Mouse (Mus musculus) mature B cell (primary cell): ENCODE results near the gene Rspry1.

Experiments used
- in situ Hi-C: fragments of 300-500 bp; cut with MboI; formaldehyde crosslinking; loops from 2 replicates; pipeline ENCODE4 v1.14.3; 2019

Rspry1 gene

DNA sequence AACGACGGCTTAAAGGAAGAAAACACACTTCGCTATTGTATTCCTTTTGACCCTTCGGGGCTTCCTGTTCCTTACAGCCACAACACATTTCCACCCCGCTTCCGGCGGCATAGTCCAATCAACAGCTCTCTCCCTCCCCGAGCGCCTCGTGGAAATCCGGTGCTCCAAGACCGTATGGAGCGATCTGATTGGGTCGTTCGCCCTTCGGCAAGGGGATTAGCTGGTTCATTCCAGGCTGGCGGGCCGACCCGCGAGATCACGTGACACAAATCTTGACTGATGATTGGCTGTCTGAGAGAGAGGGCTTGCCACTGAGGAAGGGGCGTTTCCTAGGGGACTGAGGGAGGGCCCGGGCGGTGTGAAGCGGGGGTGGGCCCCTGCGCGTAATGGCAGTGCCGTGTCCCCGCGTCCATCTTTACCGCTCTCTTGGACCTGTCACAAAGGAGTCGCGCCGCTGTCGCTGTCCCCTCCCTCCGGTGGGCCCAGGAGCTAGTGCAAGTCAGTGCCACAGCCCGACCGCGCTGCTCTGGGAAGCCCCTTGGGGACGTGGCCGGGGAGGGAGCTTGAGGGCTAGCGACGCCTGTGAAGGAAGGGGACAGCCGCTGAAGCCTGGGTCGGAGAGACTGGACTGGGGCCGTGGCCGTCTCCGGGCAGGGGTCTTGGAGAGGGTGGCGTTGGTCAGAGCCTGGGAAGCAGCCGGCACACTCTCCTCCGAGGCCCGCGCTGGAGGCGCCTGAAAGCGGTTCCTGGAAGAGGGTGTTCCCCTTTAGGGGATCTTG lies at the start of gene Rspry1, which contains the start of gene Fam192a:
Rspry1 (plus strand) TSS at position 331 of the 779 bp plus-strand sequence.
Fam192a (minus strand) TSS at position 391 of the 779 bp plus-strand sequence.
- in situ Hi-C loops, result no loop called here

DNA sequence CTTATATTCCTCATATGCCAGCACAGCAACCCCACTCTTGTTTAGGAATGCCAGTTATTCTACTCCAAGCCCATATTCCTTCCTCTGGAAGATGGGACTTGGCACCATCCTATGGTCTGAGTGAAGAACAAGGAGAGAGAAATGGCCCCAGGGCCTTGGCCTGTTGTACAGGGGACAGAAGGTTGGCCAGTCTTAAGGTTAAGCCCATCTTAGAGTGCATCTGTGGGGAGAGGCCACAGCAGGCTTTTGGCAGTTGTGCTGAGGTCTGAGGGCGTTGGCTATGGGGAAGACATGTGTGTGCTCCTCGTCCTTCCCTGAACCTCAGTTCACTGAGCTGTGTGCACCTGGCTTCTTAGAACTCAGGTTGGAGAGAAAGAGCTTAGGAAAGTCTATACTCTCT lies 49.0 kb upstream of the Rspry1 start:
- in situ Hi-C loops, result no loop called here

GRCm38 (mm10) chr8:94557281-94557680 lies 44.5 kb upstream of the Rspry1 start:
- in situ Hi-C loops, result no loop called here

- in situ Hi-C loops, result no loop called here
Measured at GRCm38 (mm10) chr8:94561256-94561655, 40.5 kb upstream of the Rspry1 start.

DNA sequence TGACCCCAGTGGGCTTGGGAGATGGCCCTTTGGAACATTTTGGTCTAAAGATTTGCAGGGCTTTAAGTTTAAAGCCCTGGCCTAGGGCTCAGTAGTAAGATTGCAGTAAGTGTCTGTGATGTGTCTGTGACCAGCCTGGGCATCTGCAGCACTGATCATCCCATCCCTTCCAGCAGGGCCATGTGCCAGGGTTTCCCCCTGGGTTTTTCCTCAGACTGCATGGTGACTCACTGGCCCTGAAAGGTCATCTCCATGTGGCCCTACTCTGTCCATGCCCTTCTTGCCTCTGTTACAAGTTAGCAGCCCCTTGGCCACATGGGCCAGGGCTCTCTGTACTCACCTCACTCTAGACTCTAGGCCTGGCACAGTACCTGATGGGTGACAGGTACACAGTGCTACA lies 37.3 kb upstream of the Rspry1 start:
- in situ Hi-C loops, result no loop called here

DNA sequence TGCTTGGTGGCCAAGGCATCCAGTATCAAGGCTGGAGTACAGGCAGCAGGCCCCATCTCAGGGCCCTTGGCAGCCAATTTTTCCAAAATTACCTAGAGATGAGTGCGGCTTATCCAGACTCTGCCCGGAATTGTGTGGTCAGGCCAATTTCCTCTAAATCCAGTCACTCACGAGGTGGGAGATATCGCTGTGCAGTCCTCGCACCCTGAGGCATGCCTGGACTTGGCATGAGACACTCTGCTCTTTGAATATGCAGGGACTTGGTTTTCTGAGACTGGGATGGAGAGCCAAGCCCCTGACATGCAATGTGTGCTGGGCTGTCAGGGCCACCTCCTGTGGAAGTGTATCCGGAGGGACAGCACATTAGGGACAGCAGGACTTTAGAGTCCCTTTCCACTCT lies 35.7 kb upstream of the Rspry1 start:
- in situ Hi-C loops, result no loop called here

DNA sequence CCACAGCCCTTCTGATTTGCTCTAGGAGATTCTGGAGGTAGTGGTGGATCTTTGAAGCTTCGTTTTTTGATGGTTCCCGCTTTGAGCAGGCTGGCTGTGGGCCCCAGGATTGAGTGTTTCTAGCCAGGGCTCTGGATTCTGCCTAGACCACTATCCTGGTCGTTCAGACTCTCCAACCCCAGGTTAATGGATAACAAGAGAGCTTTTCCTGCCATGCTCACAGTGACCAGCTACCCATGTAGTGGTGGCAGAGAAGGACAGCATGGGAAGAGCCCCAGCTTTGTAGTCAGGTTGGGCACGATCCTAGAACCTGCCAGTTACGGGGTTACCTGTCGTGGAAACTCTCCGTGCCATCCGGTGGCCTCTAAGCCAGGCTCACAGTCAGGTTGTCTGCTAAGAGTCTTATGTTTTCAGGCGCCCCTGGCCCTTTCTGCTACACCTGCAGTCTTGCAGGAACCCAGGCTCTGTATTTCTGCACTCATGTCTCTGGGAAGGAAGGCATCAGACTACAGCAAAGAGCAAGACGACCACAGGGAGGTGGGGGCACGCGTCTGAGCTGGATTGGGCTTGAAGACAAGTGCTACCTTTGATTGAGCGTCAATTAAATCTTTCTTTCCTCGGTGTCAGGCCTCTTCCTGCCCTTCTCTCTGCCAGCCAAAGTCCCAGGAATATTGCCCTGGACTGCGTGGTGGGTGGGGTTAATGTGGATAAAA lies 35.1 kb upstream of the Rspry1 start:
- in situ Hi-C loops, result no loop called here

DNA sequence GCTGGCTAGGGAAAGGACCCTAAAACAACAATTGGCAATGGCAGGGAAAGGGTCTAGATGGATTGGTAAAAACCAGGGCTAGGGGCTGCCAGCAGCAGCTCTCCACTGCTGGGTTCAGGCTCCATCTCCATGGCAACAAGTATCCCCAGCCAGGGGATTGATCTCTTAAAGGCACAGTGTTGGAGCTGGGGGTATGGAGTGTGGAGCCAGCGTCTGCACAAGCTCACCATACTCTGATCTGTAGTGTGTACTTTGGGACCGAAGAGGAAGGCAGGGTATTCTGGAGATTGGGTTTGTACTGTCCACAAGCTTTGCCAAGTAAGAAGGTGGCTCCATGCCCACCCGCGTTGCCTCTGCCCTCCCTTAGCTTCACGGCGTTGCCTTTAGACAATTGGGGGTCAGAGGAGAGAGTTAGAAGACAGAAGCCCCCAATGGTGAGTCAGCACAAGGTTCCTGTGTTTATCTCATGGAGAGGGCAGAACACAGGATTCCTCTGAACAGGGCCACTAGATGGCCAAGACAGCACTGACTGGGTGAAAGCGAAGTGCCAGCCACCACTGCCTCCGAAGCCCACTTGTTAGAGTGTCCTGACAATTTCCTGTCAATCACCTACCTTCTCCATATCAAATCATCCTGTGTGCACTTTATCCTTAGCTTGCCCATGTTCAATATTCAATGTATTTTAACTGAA lies 34.4 kb upstream of the Rspry1 start:
- in situ Hi-C loops, result no loop called here

GRCm38 (mm10) chr8:94568098-94568497 lies 33.6 kb upstream of the Rspry1 start:
- in situ Hi-C loops, result no loop called here

- in situ Hi-C loops, result no loop called here
Measured at GRCm38 (mm10) chr8:94569419-94569818, 32.3 kb upstream of the Rspry1 start.

DNA sequence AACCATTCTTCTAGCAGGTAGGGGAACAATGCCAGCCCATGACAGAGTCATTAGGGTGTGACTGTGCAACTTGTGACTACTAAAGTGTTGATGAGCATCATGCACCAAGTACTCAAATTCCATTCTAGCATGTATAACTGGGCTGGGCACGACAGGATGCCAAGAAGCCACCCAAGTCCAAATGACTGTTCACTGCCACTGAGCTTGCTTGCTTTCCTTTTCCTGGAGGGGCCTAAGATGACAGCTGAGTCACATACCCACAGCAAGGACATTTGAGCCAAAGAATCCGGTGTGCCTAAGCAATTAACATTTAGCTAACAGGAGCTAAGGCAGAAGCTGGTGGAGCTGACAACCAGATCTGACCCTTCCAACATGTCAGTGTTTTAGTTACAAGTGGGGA lies 29.8 kb upstream of the Rspry1 start:
- in situ Hi-C loops, result no loop called here

- in situ Hi-C loops, result no loop called here
Measured at GRCm38 (mm10) chr8:94574159-94574907, 27.4 kb upstream of the Rspry1 start.

DNA sequence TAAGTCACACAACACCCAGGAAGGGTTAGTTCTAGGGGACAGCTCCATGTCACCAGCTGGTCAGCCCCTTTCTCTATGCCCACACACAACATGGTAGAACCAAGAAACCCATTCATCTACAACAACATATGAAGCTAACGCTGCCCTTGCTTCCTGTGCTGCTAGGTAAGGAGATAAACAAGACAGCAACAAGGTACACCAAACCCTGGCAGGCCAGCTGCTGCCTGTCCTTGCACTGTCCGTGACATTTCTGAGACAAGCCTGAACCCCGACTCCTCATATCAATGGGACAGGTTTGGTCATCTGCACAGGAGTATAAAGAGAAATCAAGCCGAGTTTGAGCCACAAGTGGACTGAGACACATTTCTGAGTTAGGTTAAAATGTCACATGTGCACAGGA lies 26.6 kb upstream of the Rspry1 start:
- in situ Hi-C loops, result no loop called here

DNA sequence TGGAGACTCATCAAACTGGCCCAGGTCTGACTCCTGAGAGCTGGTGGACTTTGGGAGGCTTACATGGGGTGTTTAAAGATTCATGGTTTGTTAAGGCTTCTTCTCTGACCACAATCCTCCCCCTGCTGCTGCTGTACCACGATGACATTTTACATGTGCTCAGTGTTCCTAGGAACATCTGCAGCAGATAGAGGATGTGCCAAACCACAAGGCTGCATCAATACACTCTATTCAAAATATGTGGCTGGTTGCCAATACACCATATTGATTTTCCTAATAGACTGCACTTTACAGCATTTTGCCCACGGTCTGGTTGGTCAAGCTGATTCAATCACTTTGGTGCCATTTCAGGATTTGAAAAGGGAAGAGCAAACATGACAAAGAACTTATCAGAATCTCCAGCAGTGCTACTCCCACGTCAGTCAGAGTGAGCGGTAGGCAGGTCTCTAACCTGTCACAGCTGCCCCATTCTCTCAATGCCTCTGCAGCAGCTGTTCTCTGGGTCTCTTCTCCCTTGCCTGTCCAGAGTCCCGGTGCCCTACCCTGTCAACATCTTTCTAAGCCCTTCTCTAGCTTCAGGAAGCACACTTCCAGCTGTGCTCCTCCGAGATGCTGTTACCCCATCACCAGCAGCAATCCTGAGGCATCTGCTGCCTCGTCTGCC lies 19.8 kb upstream of the Rspry1 start:
- in situ Hi-C loops, result no loop called here

- in situ Hi-C loops, result no loop called here
Measured at GRCm38 (mm10) chr8:94582569-94582968, 19.2 kb upstream of the Rspry1 start.

- in situ Hi-C loops, result no loop called here
Measured at GRCm38 (mm10) chr8:94584238-94584817, 17.4 kb upstream of the Rspry1 start.

DNA sequence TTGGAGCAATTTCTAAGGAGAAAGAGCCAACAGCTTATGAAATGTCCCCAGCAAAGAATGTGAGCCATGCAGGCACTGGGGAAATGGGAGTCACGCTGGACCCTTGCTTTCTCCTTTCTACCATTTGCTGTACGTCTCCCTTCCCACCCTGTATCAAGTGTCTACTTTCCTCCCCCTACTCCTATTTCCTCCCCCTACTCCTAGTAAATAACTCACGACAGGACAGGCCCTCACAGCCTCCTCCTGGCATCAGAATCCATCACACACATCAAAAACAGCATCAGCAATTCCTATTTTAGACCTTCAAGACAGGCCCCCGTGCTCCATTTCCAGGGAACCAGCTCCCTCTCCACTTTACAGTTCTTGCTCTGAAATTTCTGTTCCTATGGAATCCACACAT lies 10.0 kb upstream of the Rspry1 start:
- in situ Hi-C loops, result no loop called here

DNA sequence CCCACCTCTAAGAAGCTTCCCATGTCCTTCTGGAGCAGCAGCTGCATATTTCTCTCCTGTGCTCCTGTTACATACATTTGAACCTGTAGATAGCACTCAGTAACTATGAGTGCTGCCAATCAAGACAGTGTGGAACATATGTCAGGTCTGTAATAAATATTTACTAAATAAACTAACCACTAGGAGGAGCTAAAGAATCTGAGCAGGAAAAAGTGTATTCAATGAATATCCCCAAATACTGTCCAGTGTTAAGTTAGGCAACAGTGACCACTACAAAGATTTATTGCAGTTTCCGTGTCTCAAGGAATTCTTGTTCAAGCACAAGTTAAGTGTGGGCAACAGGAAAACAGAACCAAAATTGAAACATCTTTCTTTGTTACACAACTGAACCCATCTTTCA lies 7.5 kb upstream of the Rspry1 start:
- in situ Hi-C loops, result no loop called here

- in situ Hi-C loops, result no loop called here
Measured at GRCm38 (mm10) chr8:94600478-94600877, 1.3 kb upstream of the Rspry1 start.

GRCm38 (mm10) chr8:94601034-94601606 lies 617 bp upstream of the Rspry1 start:
- in situ Hi-C loops, result no loop called here
